Mouse (Mus musculus) adrenal gland, postnatal 25 days (tissue): ENCODE measurements around the gene Slc17a8. TPM values are rescaled to one million over a fixed set of nuclear protein-coding genes. Genes with fewer than 3 reads are reported as not detected.
"Not testable (repeated sequence)": the region's sequence is repeated elsewhere in the genome, so short reads cannot be mapped to it uniquely, and the experiment has no call there.

Source experiments
- DNase-seq: peaks from one replicate; pipeline ENCODE4 v3.0.0; 2021; ENCODE audit warnings: mixed read lengths
- long read RNA-seq: library from polyadenylated mRNA; stranded (forward); transcript quantifications from one replicate; pipeline ENCODE4 v2.0.0, GENCODE M21; 2021
- total RNA-seq: library from RNA; stranded (reverse); gene quantifications from 2 replicates; pipeline ENCODE4 v1.2.3, GENCODE M21; 2021

The Slc17a8 gene
- 0.21 TPM in 1 of 2 replicates, not detected in the other for total RNA-seq
- long read RNA-seq, partial matches to known transcripts, result 0 of 2 reads
- long read RNA-seq, other reads (novel, unspliced or antisense), result 2 of 2 reads

DNA sequence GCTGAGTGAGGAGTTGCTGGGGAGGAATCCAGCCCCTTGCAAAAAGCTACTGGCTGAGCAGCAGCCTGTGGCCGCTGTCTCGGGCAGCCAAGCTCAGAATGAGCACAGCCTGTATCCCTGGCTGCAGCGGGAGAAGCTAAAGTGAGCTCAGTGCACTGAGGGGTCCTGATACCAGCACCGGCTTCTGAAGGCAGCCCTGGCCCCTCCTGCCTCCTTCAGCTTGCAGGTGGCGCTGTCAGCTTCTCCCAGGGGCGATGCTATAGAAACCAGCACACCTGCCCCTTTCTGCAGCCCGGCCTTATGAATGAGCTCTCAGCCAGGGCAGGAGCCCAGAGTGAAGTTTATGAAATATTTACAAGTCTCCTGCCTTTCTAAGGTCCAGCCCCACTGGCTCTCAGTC, at the start of gene Slc17a8:
TSS of gene Slc17a8 (minus strand) at position 125 of the 400 bp plus-strand sequence.
- DNase-seq, result no peak

DNA sequence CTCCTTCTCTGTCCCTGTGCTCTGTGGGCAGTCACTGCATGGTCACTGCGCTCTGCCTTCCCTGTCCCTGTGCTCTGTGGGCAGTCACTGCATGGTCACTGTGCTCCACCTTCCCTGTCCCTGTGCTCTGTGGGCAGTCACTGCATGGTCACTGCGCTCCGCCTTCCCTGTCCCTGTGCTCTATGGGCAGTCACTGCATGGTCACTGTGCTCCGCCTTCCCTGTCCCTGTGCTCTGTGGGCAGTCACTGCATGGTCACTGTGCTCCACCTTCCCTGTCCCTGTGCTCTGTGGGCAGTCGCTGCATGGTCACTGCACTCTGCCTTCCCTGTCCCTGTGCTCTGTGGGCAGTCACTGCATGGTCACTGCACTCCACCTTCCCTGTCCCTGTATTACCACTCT, 49.3 kb upstream of the Slc17a8 start:
- not testable (repeated sequence) for DNase-seq

DNA sequence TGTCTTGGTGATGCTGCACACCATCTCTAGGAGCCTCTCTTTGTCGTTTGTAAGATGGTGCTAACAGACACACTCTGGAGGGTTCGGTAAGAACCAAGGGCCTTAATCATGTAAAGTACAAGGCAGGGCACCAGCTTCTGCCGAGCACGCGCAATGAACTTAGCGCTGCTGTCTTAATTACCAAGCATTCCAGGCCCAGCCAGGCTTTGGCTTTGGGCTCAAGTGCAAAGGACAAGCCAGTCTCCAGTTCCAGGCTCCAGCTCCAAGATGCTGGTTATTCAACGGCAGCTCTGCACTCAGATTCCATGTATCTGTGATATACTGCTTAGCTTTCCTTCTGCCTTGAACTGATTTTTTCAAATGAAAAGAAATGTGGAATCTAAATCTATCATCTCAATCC, 46.5 kb upstream of the Slc17a8 start:
- no peak for DNase-seq

DNA sequence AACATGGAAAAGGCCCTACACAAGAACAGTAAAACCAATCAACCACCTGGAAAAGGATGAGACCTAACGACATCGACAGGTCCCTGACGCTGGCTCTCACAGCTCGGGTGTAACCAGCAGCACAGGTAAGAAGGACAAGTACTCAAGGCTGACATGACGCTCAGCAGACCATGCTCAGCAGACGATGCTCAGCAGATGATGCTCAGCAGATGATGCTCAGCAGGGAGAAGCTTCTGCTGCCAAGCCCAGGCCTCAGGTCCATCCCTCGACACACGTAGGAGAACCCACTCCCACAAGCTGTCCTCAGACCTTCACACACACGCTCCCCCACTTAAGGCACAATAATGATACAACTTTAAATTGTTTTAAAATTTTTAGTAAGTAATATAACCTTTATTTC, 44.6 kb upstream of the Slc17a8 start:
- DNase-seq, result no peak

DNA sequence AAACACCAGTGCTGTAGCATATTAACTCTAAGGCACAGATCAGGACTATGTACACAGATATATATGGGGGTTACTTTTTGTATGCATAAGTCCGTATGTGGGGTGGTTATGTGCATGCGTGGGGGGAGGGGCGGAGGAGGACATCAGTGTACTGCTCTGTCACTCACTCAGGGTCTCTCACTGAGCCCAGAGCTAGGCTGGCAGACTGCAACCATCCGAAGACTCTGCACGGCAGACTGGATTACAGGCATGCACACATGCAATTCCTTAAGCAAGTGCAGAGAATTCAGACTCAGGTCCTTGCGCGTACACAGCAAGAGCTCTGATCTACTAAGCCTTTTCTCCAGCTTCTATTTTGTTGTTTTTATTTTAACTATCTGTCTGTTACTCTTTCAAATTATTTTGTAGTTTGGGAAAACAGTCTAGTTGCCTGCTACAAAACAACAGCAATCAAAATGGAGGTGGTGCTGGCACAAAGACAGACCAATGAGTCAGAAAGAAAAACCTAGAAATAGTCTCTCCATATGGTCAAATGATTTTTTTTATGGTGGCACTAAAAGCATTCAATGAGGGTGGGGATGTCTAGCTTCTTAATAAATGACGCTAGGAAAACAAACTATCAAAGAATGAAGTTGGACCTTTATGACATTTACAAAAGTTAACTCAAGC, 44.1 kb upstream of the Slc17a8 start:
- no peak for DNase-seq

DNA sequence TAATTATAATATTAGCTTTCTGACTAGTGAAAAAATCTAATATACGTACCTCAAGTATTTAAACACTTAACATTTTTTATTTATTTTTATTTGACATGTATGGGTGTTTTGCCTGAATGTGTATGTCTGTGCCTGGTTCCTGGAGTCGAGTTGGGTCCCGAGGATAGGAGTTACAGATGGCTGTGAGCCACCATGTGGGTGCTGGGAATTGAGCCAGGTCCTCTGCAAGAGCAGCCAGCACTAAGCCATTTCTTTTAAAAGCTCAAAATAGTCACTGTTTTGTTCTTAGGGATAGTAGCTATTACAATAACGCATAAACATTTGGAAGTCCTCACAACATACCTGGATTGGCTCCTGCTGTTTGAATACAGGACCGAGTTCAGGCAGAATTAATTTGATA, 35.3 kb upstream of the Slc17a8 start:
- DNase-seq, result peak; percentile 37

DNA sequence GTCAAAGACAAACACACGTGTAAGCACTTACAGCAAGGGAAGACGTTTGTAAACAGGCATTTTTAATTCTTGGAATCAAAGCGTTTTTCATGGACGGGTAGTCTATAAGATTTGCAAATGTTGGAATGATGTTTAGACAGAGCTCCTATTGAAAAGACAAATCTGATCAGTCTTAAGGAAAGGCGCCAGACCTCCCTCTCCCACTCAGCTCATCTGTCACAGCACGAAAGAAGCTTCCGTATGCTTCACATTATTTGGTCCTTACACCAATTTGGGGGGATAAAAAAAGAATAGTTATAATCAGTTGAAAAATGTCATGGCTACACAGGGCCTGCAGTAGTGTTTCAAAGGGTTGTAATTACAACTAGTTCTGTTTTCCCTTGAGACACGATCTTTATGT, 31.9 kb upstream of the Slc17a8 start:
- no peak for DNase-seq

DNA sequence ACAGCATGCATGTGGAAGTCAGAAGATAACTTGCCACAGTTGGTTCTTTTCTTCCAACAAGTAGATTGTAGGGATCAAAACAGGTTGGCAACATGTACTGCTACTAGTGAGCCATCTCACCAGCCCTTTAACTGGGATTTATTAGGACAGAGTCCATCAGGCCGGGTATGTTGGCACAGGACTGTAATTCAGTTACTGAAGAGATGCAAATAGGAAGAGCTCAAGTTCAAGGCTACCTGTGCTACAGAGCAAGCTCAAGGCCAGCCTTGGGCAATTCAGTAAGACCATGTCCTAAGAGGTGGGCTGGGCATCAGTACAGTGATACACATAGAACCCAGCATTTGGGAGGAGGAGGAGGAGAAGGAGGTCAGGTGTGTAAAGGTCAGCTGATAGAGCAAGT, 30.6 kb upstream of the Slc17a8 start:
- no peak for DNase-seq

DNA sequence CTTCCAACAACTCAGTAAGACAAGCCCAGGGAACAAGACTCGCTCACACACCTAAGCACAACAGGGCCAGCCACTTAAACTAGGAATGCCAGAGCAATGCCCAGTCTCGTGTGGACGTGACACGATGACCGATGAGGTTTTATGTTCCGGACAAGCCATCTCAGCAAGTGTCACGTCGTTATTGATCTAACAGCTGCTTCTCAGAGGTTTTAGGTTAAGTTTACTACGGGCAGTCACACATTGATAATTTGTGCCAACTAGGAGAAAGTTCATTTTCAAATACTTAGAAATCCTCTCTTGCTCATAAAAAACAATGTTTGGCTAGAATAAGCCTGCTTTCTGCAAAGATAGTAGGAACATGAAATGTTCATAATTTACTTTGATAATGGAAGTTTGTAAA, 25.9 kb upstream of the Slc17a8 start:
- no peak for DNase-seq

DNA sequence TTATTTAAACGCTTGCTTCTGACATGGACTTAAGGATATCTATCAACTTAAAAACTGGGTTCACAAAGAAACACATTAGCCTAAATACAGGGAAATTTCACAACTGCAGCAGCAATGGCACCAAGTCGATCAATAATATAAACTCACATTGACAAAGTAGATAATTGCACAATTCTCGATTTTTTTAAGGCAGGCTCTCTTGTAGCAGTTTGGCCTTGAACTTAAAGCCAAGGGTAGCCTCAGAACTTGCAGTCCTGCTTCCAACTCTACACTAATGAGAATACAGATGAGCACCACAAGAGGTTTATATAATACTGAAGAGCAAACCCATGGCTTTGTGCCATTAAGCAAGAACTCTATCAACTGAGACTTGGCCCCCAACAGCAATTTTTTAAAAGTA, 15.9 kb upstream of the Slc17a8 start:
- no peak for DNase-seq

DNA sequence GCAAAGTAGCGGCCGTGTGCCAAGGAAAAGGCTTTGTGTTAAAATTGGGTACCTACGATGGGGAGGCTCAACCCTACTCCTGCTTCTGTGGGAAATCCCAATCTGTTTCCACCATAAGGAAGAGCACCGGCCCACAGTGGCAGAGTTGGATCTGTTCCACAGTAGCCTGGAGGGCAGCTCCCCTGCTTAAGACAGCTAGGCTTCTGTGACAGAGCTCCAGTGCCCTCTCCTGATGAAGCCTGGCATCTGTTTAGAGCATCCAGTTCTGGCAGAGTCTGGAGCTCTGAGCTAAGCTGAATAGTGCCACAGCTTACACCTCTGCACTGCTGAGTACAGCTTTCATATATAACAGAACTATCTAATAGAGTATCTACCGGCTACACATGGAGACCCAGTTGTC, 14.0 kb upstream of the Slc17a8 start:
- peak; percentile 35 for DNase-seq

DNA sequence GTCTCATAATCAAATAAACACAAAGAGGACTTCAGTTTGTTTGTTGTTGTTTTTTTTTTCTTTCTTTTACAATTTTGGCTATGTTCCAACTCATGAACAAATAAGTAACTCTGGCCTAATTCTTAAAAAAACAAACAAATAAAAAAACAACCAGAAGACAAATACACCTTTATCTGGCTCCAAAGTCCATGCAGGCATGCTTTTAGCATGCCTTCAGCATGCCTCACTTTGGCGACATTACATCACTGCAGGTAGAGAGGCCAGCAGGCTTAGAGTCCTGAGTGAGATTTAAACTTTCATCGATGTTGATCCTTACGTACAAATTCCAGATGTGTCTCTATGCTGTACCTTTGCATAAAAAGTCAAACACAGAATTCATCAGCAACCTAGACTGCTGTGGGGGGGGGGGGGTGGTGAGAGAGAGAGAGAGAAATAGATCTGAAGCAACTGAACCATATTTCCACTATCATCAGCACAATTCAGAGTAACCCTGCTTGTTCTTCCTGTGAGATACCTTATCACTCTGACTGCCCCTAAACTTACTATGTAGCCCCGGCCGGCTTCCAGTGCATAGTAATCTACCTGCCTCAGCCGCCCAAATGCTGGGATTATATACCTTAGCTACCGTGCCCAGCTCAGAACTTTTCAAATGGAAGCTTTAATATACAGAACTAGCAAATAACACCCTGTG, 12.8 kb upstream of the Slc17a8 start:
- no peak for DNase-seq

DNA sequence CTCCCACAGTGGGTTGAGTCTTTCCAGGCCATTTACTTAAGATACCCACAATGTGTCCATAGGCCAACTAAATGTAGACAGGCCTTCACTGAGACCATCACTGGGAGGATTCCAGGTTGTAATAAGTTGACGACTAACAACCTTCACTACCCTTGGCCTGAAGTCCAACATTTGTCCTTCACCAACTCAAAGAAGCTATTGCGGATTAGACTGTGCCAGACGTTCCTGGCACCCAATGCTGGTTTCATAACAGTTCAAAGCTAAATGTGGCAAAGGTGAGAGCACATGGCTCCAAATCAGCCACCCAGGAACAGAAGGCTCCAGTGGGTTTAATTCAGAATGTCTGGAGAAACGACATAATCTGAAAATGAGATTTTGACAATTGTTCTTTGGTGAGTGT, 12.1 kb upstream of the Slc17a8 start:
- peak; percentile 23 for DNase-seq

DNA sequence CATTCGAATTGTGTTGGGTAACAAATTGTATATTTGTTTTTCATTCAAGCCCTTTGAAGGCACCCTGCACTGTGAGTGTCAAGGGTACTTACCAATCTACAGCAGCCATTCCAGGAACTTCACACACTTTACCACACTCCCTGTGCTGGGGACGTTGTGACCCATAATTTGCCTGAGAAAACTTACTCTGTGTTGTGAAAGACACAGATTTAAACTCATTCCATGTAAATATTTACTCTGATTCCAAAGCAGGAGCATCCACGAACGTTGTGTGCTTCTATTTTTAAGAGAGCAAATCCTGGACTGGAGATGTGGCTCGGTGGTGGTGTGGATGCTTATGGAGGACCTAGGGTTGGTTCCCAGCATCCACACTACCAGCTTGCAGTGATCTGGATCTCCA, 10.8 kb upstream of the Slc17a8 start:
- no peak for DNase-seq

DNA sequence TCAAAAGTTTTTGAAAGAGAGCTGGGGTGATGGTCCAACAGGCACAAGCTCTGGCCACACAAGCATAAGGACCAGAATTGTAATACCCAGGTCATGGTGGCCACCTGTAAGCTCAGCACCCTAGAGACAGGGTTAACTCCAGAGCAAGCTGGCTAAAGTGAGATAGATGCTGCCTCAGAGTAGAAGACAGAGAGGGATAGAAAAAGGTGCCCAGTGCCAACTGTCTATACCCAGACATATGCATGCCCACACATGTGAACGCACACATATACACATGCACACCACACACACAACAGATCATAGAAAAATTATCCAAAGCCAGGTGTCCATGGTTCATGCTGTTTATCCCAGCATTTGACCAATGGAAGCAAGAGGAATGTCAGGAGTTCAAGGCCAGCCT, 9.5 kb upstream of the Slc17a8 start:
- DNase-seq, result no peak

DNA sequence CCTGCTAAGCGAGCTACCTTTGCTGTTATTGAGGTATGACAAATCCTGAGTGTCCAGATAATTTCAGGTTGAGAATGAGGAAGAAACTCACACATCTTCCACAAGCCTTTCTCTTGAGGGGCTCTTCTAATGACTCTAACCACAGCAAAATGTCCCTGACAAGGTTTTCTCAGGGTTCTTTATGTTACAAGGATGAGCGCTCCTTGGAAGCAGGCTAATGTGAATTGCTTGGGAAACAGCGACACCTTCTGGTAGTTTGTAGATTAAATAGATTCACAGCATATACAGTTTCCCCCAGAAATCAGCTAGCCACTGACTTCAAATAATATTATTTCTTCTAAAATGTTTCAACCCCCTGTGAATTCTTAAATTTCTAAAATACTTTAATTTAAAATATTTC, 9.0 kb upstream of the Slc17a8 start:
- DNase-seq, result no peak

DNA sequence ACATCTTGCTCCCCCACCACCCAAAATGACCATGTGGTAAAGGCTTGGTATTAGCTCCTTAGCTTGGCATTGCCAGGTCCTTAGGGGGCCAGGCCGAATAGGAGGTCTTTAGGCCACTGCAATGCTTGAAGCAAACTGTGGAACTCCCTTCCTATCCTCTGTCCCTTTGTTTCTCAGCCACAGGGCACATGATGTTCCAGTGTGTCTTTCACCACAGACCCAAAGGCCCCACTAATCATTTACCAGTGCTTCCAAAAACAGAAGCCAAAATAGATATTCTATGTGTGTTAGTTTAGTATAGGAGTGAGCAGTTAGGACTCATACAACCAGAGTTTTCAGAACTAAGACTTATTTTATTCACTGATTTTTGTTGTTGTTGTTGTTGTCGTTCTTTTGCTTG, 5.7 kb upstream of the Slc17a8 start:
- DNase-seq, result no peak

DNA sequence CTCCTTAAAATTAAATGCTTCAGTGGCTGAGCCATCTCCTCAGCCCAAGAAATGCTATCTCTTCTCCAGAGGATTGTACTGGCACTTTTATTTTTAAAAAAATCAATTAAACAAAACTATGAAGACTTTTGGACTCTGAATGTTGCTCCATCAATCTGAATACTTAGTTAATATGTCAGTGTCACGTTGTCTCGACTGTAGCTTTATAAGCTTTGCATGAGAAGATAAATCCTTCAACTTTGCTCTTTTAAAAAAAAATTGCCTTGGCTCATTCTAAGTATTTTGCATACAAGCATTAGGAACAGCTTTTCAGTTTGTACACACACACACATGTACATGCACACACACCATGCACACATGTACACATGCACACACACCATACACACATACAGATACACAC, 3.1 kb upstream of the Slc17a8 start:
- DNase-seq, result no peak

DNA sequence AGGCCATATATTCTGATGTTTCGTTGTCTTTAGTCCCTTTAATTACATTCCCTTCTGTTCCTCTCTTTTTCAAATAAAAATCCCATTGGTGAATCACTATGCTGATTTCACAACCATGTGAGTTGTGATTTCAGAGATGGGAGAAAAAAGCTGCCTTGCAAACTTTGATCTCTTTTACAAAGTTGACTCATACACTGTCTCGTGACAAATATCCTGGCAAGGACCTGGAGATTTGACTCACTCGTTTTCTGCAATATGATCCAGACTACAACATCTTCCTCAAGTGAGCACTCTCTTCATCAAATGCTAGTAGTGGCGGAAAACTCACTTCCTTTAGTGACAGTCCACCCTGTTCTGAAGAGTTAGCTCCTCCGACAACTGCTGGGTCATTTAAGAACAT, 21.7 kb downstream of the Slc17a8 start:
- no peak for DNase-seq

DNA sequence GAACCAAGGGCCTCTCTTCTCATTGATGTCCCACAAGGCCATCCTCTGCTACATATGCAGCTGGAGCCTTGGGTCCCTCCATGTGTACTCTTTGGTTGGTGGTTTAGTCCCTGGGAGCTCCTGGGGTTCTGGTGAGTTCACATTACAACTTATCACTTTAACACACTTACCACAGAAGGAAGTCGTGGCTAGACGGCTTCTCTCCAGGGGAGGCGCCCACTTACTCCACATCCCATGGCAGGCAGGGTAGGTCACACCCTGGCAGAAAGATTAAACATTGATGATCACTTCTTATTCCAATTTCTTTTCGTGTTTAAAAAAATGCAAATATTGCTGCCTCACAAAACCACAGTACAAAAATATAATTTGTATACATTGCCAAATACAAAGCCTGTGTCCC, 23.8 kb downstream of the Slc17a8 start:
- DNase-seq, result no peak

DNA sequence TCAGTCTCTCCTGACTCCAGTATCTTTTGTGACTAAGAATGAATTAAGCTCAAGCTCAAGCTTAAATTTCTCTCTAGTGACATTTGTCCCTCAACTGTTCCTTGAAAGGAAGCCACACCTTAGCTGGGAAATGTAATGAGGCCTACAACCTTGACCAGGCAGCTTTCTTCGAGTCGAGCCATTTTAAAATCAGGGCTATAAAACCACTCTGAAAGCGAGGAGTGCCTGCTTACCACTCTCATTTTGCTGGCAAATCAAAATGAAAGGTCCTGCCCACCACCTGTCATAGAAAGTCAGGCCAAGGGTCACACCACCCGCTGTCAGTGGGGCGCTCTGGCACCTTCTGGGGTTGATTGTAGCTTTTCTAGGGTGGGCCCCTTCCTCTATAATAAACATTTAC, 25.1 kb downstream of the Slc17a8 start:
- DNase-seq, result no peak

DNA sequence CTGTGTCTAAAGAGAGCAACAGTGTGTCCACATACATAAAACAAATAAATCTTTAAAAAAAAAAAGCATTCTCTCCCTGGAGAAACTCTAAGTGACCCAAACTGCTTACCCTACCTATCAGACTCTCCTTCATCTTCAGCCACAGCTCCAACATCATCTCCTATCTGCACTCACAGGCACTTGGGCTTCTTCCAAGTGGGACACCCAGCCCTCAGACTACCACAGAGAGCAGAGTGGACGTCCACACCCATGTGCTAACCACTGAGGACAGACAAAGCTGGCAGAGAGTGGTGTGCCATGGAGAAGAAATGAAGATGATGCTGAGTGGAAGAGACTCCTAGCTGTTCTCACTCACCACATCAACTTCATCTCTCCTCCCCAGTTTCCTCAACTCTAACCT, 25.5 kb downstream of the Slc17a8 start:
- DNase-seq, result no peak

DNA sequence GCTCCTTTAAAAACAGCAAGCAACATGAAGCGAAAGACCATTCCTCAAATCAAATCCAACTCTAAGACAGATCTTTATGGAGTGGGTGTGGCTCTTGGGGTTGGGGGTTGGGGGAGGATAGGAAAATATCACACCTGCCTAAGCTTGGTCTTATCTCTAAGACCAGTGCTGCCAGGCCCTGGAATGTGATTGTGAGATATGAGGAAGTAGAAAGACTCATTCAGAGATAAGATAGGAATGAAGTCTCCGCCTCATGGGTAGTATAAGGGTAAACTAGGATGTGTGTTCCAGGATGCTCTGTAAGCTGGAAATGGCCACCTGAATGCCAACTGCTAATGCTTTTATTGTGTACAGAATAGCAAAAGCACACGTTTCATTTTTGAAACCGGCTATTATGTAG, 26.7 kb downstream of the Slc17a8 start:
- no peak for DNase-seq

DNA sequence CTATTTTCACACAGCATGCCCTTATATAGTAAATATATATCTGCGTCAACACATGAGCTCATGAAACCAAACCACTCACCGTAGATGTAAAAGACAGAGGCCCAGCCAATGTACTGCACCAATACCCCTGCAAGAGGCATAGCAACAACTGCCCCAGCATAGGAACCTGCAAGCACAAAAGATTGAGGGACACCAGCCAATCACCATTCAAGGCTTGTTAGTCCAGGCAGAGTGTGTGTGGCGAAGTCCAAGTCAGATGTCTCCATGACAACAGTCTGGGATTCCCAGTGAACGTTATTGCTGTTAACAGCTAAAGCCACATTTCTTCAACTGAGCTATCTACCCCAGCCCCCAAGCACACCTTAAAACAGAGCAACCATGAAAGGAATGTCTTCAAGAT, 28.3 kb downstream of the Slc17a8 start:
- no peak for DNase-seq
